Mouse (Mus musculus): ENCODE measurements at regions not wholly inside any gene's neighbourhood (a gene's known extent, or its start where the extent isn't known, plus 50 kb on each side); places are given as distances from the start of the nearest gene placed in this dataset.

DNA sequence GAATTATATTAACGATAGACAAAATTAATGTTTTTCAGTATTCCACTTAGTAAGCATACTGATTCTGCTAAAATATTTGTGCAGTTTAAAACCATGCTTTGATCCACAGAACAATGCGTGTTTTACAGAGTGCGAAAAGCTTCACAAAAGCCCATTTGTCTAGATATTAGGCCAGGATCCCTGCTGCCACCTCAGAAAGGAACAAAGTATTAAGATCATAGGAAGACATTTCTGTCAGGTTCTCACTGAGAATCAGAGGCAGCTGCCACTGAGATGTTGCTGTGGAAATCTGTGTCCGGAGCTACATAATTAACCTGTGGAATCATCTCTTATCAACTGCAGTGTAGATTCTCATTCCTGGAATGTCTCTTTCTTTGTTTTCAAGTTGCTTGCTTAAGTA lies 656.9 kb downstream of the Car8 start:
- Histone ChIP-seq H3K27me3 (replicated peaks; ENCODE audit: control insufficient read depth, insufficient read depth, low read length) (no peaks in the 10 kb centered on the region), H3K4me1 (ENCODE audit: control insufficient read depth, insufficient read depth, low read length) (no peaks in the 10 kb centered on the region), H3K9ac (ENCODE audit: low read depth, low read length) (no peak overlapping the region), H3K4me3 (ENCODE audit: low read length) (no peak overlapping the region), H3K27ac (ENCODE audit: low read length) (no peak overlapping the region), H3K36me3 (ENCODE audit: control insufficient read depth, insufficient read depth, low read length) (no peaks in the 10 kb centered on the region), H3K9me3 (ENCODE audit: control insufficient read depth, low read length) (no peaks in the 10 kb centered on the region), H3K4me2 (ENCODE audit: low read depth, low read length) (no peak overlapping the region)
- WGBS = 71% methylated on average over 4 of the region's 4 CpGs
- ATAC-seq = no peak

DNA sequence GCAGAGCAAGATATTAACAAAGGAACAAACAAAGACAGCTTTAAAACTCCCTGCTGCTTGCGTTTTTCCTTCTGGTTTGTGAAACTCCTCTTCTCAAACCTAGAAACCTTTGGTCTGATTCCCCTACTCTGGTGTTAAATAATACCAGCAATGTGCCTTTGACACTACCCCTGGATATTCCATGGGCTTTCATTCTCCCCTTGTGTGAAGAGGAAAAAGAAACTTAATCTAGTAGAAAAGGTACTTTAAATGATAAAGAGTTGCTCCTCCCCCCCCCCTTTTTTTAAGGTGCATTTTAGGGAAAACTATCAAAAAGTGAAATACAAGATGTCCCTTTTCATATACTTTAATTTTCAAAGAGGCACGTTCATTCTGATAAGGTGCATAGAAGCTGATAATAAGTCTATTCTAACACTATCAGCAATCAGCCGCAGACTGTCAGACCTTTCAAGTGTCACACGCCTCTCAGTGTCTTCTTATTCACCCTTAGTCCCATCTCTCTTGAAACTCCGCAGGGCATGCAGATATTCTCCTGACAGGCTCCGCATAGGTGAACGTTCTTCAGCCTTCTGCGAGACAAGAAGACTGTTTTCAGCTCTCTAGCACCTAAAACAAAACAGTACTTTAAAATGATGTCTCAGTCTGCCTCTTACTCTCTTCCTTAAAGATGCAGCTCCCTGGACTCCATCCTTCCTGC lies 657.5 kb downstream of the Car8 start:
- no peaks in the 10 kb centered on the region for H3K4me1 ChIP-seq (ENCODE audit: control insufficient read depth, insufficient read depth, low read length)
- no peak overlapping the region for H3K4me2 ChIP-seq (ENCODE audit: low read depth, low read length)
- no peaks in the 10 kb centered on the region for H3K9me3 ChIP-seq (ENCODE audit: control insufficient read depth, low read length)
- H3K27ac ChIP-seq (ENCODE audit: low read length) = no peak overlapping the region
- WGBS = 44% methylated on average over 8 of the region's 8 CpGs
- no peaks in the 10 kb centered on the region for H3K27me3 ChIP-seq (replicated peaks; ENCODE audit: control insufficient read depth, insufficient read depth, low read length)
- H3K4me3 ChIP-seq (ENCODE audit: low read length) = no peak overlapping the region
- no peaks in the 10 kb centered on the region for H3K36me3 ChIP-seq (ENCODE audit: control insufficient read depth, insufficient read depth, low read length)
- ATAC-seq = no peak
- H3K9ac ChIP-seq (ENCODE audit: low read depth, low read length) = no peak overlapping the region

DNA sequence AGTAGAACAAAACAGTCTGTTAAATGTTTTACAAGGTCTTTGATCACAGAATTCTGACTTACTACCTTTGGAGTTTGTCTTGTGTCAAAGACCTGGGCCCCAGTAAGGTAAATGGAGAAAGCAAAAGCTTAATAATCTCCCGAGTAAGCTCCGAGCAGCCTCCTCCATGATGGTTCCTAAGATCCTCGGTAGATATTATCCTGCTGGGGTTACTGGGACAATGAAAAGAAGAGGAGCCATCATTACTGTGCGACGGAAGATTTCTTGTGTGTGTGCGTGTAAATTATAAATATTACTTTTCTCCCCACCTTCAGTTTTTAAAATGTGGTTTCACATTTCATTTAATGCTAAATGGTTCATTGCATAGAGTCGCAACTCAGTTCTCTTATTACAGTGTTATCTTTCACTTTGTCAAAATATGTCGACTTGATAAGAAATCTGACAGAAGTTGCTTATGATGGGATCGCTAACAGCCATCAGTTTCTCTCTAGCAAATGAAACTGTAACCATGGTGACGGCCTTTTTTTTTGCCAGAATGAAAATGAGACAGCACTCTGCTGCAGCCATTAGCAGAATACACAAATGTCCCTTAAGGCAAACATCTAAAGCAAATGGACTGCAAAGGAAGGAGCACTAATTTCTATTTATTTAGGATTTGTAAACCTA lies 658.2 kb downstream of the Car8 start:
- Histone ChIP-seq H3K9me3 (ENCODE audit: control insufficient read depth, low read length) (no peaks in the 10 kb centered on the region), H3K4me2 (ENCODE audit: low read depth, low read length) (no peak overlapping the region), H3K27ac (ENCODE audit: low read length) (no peak overlapping the region), H3K9ac (ENCODE audit: low read depth, low read length) (no peak overlapping the region), H3K36me3 (ENCODE audit: control insufficient read depth, insufficient read depth, low read length) (no peaks in the 10 kb centered on the region), H3K4me1 (ENCODE audit: control insufficient read depth, insufficient read depth, low read length) (no peaks in the 10 kb centered on the region), H3K4me3 (ENCODE audit: low read length) (no peak overlapping the region), H3K27me3 (replicated peaks; ENCODE audit: control insufficient read depth, insufficient read depth, low read length) (no peaks in the 10 kb centered on the region)
- no peak for ATAC-seq
- WGBS = 42% methylated on average over 10 of the region's 10 CpGs

DNA sequence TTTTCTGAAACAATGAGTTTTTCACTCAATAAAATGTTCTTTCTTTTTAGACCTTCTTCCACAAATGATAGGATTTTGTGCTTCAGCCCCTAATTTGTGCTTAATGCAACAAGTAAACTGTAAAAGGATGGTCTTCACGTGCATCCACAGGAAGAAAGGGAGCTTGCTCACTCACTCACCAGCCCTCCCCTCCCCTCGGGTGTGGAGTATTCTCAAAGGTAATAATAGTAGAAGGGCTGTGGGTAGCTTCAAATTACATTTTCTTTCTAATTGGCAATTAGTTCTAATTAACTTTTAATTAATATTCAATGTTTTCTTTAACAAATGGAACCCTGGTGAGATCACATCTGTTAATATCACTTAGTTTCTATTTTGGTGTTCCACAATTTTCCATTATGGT lies 664.8 kb downstream of the Car8 start:
- no peak overlapping the region for H3K9ac ChIP-seq (ENCODE audit: low read depth, low read length)
- H3K4me2 ChIP-seq (ENCODE audit: low read depth, low read length) = no peak overlapping the region
- H3K9me3 ChIP-seq (ENCODE audit: control insufficient read depth, low read length) = no peaks in the 10 kb centered on the region
- no peak for ATAC-seq
- H3K27ac ChIP-seq (ENCODE audit: low read length) = no peak overlapping the region
- no peaks in the 10 kb centered on the region for H3K36me3 ChIP-seq (ENCODE audit: control insufficient read depth, insufficient read depth, low read length)
- H3K27me3 ChIP-seq (replicated peaks; ENCODE audit: control insufficient read depth, insufficient read depth, low read length) = no peaks in the 10 kb centered on the region
- H3K4me3 ChIP-seq (ENCODE audit: low read length) = no peak overlapping the region
- no peaks in the 10 kb centered on the region for H3K4me1 ChIP-seq (ENCODE audit: control insufficient read depth, insufficient read depth, low read length)
- 66% methylated on average over 2 of the region's 2 CpGs for WGBS

DNA sequence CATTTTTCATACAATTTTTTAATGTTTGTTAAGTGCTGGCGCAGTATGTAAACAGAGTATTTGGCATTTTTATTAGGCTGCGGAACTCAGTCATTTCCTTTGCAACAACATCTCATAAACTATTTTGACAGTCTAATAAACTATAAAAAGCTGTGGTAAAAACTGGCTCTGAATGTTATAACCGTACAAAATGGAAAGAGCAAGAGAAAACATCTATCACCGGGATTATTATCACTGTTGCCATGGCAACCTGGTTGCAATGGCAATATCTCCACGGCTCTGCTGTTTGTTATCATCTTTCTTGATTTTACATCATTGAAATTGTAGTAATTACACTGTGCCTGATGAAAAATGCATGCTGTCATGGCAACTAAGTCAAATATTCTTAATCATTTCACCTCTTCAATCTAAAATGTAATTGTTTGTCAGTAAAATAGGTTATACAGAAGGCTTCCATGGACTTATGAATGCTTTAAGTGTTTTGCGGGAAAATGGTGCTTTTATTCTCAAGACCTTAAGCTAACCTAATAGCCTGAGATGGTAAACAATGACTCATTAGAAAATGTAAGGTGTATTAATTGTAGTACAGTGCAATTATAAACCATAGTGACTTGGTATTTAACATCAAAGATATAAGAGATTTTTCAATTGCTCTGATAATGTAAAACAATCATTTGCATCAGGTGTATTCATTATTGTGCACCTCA lies 671.0 kb downstream of the Car8 start:
- 35% methylated on average over 6 of the region's 6 CpGs for WGBS
- H3K27ac ChIP-seq (ENCODE audit: low read length) = no peak overlapping the region
- no peak overlapping the region for H3K4me2 ChIP-seq (ENCODE audit: low read depth, low read length)
- no peaks in the 10 kb centered on the region for H3K27me3 ChIP-seq (replicated peaks; ENCODE audit: control insufficient read depth, insufficient read depth, low read length)
- no peak overlapping the region for H3K9ac ChIP-seq (ENCODE audit: low read depth, low read length)
- no peak overlapping the region for H3K4me3 ChIP-seq (ENCODE audit: low read length)
- no peaks in the 10 kb centered on the region for H3K9me3 ChIP-seq (ENCODE audit: control insufficient read depth, low read length)
- no peak for ATAC-seq
- H3K4me1 ChIP-seq (ENCODE audit: control insufficient read depth, insufficient read depth, low read length) = no peaks in the 10 kb centered on the region
- H3K36me3 ChIP-seq (ENCODE audit: control insufficient read depth, insufficient read depth, low read length) = no peaks in the 10 kb centered on the region

DNA sequence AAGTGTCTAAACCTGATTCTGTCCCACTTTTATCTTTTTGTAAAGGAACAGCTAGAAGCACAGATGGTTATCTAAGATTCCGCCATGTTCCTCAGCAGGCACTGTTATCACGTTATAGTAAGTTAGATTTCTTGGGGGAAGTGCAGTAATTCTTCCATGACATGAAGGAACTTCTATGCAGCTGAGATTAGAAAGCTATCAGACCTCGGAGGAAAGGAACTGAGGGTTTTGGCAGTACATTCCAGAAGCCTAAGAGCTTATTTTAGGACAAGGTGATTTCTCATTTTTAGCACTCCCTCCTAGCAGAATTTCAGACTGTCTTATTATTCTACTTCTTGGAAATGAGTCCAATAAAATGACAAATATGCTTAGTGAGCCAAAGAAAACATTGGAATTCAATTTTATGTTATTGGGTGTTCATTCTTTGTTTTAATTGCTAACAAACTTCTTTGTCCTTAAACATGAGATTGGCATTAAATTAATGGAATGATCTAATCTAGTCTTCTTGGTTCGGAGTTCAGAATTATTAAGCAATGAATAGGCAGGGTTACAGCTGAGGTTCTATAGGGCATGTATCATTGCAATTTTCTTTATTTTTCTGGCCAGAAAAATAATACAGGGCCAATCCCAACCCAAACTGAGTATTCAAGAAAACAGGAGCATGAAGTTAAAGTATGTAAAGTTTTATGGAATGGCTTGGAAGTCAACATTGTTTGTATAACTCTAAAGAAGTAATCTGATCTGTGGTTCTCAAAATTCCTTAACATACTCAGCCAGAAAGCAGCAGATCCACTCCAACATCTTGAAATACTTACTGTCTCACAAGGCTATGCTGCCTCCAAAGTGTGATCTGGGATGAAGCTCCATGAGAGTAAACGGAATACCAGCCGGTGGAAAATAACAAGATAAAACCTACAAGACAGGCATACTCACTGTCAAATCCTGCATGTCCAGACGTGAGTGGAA lies 678.7 kb downstream of the Car8 start:
- Histone ChIP-seq H3K4me3 (ENCODE audit: low read length) (no peak overlapping the region), H3K4me2 (ENCODE audit: low read depth, low read length) (no peak overlapping the region), H3K4me1 (ENCODE audit: control insufficient read depth, insufficient read depth, low read length) (no peaks in the 10 kb centered on the region), H3K36me3 (ENCODE audit: control insufficient read depth, insufficient read depth, low read length) (no peaks in the 10 kb centered on the region), H3K27ac (ENCODE audit: low read length) (no peak overlapping the region), H3K27me3 (replicated peaks; ENCODE audit: control insufficient read depth, insufficient read depth, low read length) (no peaks in the 10 kb centered on the region), H3K9ac (ENCODE audit: low read depth, low read length) (no peak overlapping the region), H3K9me3 (ENCODE audit: control insufficient read depth, low read length) (no peaks in the 10 kb centered on the region)
- ATAC-seq = no peak
- WGBS = 51% methylated on average over 7 of the region's 7 CpGs

DNA sequence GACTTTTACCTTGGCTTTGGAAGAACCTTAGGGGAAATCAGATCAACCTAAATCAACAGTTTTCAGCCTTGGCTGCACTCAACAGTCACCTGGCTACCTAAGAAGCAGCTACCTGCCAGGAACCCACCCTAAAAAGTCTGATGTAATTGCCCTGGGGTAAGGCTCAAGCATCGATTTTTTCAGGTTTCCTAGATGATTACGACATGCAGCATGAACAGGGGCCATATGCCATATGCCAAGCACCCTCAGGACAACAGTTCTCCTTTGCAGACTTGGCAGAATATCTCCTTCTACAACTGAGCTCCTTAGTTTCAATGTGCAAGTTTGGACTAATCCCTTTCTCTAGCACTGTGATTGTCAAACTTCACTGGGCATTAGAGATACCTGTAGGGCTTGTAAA lies 680.1 kb downstream of the Car8 start:
- ATAC-seq = no peak

DNA sequence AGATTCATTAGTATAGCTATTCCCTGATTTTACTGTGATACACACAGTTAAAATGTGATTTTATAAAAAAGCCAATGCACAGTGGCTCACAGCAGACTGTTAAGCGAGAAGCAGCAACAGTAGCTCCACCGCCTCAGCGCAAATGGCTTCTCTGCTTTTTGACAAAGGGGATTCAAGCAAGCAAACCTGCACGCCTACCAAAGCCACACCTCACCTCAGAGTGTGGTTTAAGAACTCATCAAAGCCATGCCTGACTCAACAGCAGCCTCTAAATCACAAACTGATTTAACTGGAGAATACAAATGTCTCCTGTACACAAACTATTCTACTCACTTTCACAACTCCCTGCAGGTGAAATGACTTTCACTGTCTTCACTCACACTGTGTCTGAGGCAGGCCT lies 704.5 kb downstream of the Car8 start:
- WGBS = 90% methylated on average over 4 of the region's 4 CpGs
- H3K9ac ChIP-seq (ENCODE audit: low read depth, low read length) = no peak overlapping the region
- H3K27ac ChIP-seq (ENCODE audit: low read length) = no peak overlapping the region
- H3K4me3 ChIP-seq (ENCODE audit: low read length) = no peak overlapping the region
- no peak for ATAC-seq
- no peaks in the 10 kb centered on the region for H3K9me3 ChIP-seq (ENCODE audit: control insufficient read depth, low read length)
- H3K4me1 ChIP-seq (ENCODE audit: control insufficient read depth, insufficient read depth, low read length) = no peaks in the 10 kb centered on the region
- no peaks in the 10 kb centered on the region for H3K27me3 ChIP-seq (replicated peaks; ENCODE audit: control insufficient read depth, insufficient read depth, low read length)
- H3K36me3 ChIP-seq (ENCODE audit: control insufficient read depth, insufficient read depth, low read length) = no peaks in the 10 kb centered on the region
- H3K4me2 ChIP-seq (ENCODE audit: low read depth, low read length) = no peak overlapping the region

More for the DNA sequence above, 680.1 kb downstream of the Car8 start:
- Histone ChIP-seq H3K27ac (ENCODE audit: low read length) (no peak overlapping the region), H3K4me1 (ENCODE audit: control insufficient read depth, insufficient read depth, low read length) (no peaks in the 10 kb centered on the region), H3K9me3 (ENCODE audit: control insufficient read depth, low read length) (no peaks in the 10 kb centered on the region), H3K9ac (ENCODE audit: low read depth, low read length) (no peak overlapping the region), H3K4me2 (ENCODE audit: low read depth, low read length) (no peak overlapping the region), H3K36me3 (ENCODE audit: control insufficient read depth, insufficient read depth, low read length) (no peaks in the 10 kb centered on the region), H3K4me3 (ENCODE audit: low read length) (no peak overlapping the region), H3K27me3 (replicated peaks; ENCODE audit: control insufficient read depth, insufficient read depth, low read length) (no peaks in the 10 kb centered on the region)
- WGBS = 66% methylated on average over 2 of the region's 2 CpGs

DNA sequence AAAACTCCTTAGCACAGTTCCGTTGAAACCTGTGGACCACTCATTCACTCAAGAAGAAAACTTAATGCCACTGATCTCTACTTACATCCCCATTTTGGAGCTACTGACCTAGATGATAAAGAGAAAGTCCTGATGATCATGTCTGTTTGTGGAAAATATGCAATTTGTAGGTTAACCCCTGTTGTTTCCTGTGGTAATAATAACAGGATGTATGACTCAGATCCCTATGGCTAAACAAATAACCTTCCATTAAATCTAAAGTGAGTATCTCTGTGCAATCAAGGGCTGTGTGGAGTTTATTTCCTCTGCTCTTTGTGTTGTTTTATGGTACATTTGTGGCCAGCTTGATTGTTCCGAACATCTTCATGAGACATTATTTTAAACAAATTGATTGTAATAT lies 711.1 kb downstream of the Car8 start:
- no peaks in the 10 kb centered on the region for H3K4me1 ChIP-seq (ENCODE audit: control insufficient read depth, insufficient read depth, low read length)
- H3K4me2 ChIP-seq (ENCODE audit: low read depth, low read length) = no peak overlapping the region
- 79% methylated on average over 2 of the region's 2 CpGs for WGBS
- no peaks in the 10 kb centered on the region for H3K36me3 ChIP-seq (ENCODE audit: control insufficient read depth, insufficient read depth, low read length)
- no peak overlapping the region for H3K9ac ChIP-seq (ENCODE audit: low read depth, low read length)
- ATAC-seq = no peak
- H3K27ac ChIP-seq (ENCODE audit: low read length) = no peak overlapping the region
- no peak overlapping the region for H3K4me3 ChIP-seq (ENCODE audit: low read length)
- no peaks in the 10 kb centered on the region for H3K27me3 ChIP-seq (replicated peaks; ENCODE audit: control insufficient read depth, insufficient read depth, low read length)
- no peaks in the 10 kb centered on the region for H3K9me3 ChIP-seq (ENCODE audit: control insufficient read depth, low read length)
